Mouse (Mus musculus): ENCODE results near the gene Nadk2. TPM values are rescaled to one million over a fixed set of nuclear protein-coding genes. Genes with fewer than 3 reads are reported as not detected.

The Nadk2 gene
- 28.4 and 34.4 TPM in 2 replicates for polyA plus RNA-seq (2015; fragmentation: Nextera tagmentation; extraction: Ambion mirVana)

- H3K9me3 ChIP-seq, result no peaks in the 10 kb centered on the region
- H3K36me3 ChIP-seq, result no peaks in the 10 kb centered on the region
- peak; percentile 99 for ATAC-seq (ENCODE audit: low read depth)
- H3K4me3 ChIP-seq, result peak within 1 kb of the TSS; percentile 92
- H3K27me3 ChIP-seq, result no peaks in the 10 kb centered on the region
- peaks cover 43% of the 10 kb centered on the region for H3K4me1 ChIP-seq (replicated peaks)
- peak within 1 kb of the TSS; percentile 72 for H3K4me2 ChIP-seq
- peak within 1 kb of the TSS; percentile 91 for H3K9ac ChIP-seq
- under 1% methylated on average over 28 of the region's 54 CpGs for WGBS
- H3K27ac ChIP-seq (replicated peaks), result peak within 1 kb of the TSS; percentile 92
These were observed at the start of gene Nadk2 for GRCm38 (mm10) chr15:9070912-9071555. Gene Nadk2 (plus strand): TSS chr15:9071260.

GRCm38 (mm10) chr15:9055704-9056103, 15.4 kb upstream of the Nadk2 start:
- Histone ChIP-seq H3K9me3 (no peaks in the 10 kb centered on the region), H3K4me3 (no peak overlapping the region)
- no peak for ATAC-seq (ENCODE audit: low read depth)

GRCm38 (mm10) chr15:9059856-9060255, 11.2 kb upstream of the Nadk2 start:
- 84% methylated on average over 2 of the region's 2 CpGs for WGBS
- Histone ChIP-seq H3K4me1 (replicated peaks) (0 out of 2 replicates have a peak, but pooled peaks cover 4% of the 10 kb centered on the region), H3K27ac (replicated peaks) (no peak overlapping the region), H3K9ac (no peak overlapping the region), H3K9me3 (no peaks in the 10 kb centered on the region), H3K4me3 (no peak overlapping the region), H3K27me3 (no peaks in the 10 kb centered on the region), H3K36me3 (no peaks in the 10 kb centered on the region), H3K4me2 (no peak overlapping the region)
- ATAC-seq (ENCODE audit: low read depth), result no peak

More at GRCm38 (mm10) chr15:9055704-9056103, 15.4 kb upstream of the Nadk2 start:
- H3K4me1 ChIP-seq (replicated peaks), result no peaks in the 10 kb centered on the region
- no peak overlapping the region for H3K27ac ChIP-seq (replicated peaks)
- no peak overlapping the region for H3K9ac ChIP-seq
- H3K27me3 ChIP-seq, result no peaks in the 10 kb centered on the region
- no peak overlapping the region for H3K4me2 ChIP-seq
- no peaks in the 10 kb centered on the region for H3K36me3 ChIP-seq

- Histone ChIP-seq H3K4me2 (no peak overlapping the region), H3K27ac (replicated peaks) (no peak overlapping the region), H3K4me1 (replicated peaks) (0 out of 2 replicates have a peak, but pooled peaks cover 4% of the 10 kb centered on the region), H3K9ac (no peak overlapping the region), H3K9me3 (no peaks in the 10 kb centered on the region), H3K27me3 (no peaks in the 10 kb centered on the region), H3K4me3 (no peak overlapping the region), H3K36me3 (no peaks in the 10 kb centered on the region)
- peak; percentile 63 for ATAC-seq (ENCODE audit: low read depth)
- WGBS, result 52% methylated on average over 7 of the region's 7 CpGs
These were observed 9.7 kb upstream of the Nadk2 start for GRCm38 (mm10) chr15:9061150-9061882.

GRCm38 (mm10) chr15:9068881-9069280, 2.2 kb upstream of the Nadk2 start:
- WGBS, result 91% methylated on average over 4 of the region's 4 CpGs
- Histone ChIP-seq H3K36me3 (no peaks in the 10 kb centered on the region), H3K27ac (replicated peaks) (no peak overlapping the region), H3K9me3 (no peaks in the 10 kb centered on the region), H3K4me3 (no peak overlapping the region), H3K4me2 (no peak overlapping the region), H3K9ac (no peak overlapping the region), H3K4me1 (replicated peaks) (peaks cover 26% of the 10 kb centered on the region), H3K27me3 (no peaks in the 10 kb centered on the region)
- ATAC-seq (ENCODE audit: low read depth), result no peak

- peaks cover 39% of the 10 kb centered on the region for H3K4me1 ChIP-seq (replicated peaks)
- ATAC-seq (ENCODE audit: low read depth), result peak; percentile 16
- WGBS, result 3% methylated on average over 3 of the region's 3 CpGs
These were observed 707 bp upstream of the Nadk2 start for GRCm38 (mm10) chr15:9070353-9070752.

GRCm38 (mm10) chr15:9071556-9072544, 790 bp downstream of the Nadk2 start:
- ATAC-seq (ENCODE audit: low read depth), result peak; percentile 68
- H3K27ac ChIP-seq (replicated peaks), result peak overlapping the region; percentile 92
- peak overlapping the region; percentile 91 for H3K9ac ChIP-seq
- H3K4me2 ChIP-seq, result peak overlapping the region; percentile 66
- H3K9me3 ChIP-seq, result no peaks in the 10 kb centered on the region
- H3K36me3 ChIP-seq, result no peaks in the 10 kb centered on the region
- H3K4me3 ChIP-seq, result peak overlapping the region; percentile 92
- no peaks in the 10 kb centered on the region for H3K27me3 ChIP-seq
- WGBS, result 1% methylated on average over 62 of the region's 66 CpGs
- H3K4me1 ChIP-seq (replicated peaks), result peaks cover 43% of the 10 kb centered on the region

More at GRCm38 (mm10) chr15:9070353-9070752, 707 bp upstream of the Nadk2 start:
- Histone ChIP-seq H3K4me2 (peak overlapping the region; percentile 72), H3K4me3 (peak overlapping the region; percentile 92), H3K9me3 (no peaks in the 10 kb centered on the region), H3K27ac (replicated peaks) (peak overlapping the region; percentile 92), H3K9ac (peak overlapping the region; percentile 91), H3K27me3 (no peaks in the 10 kb centered on the region), H3K36me3 (no peaks in the 10 kb centered on the region)

- Histone ChIP-seq H3K9me3 (no peaks in the 10 kb centered on the region), H3K4me2 (peak overlapping the region; percentile 66), H3K36me3 (no peaks in the 10 kb centered on the region), H3K27ac (replicated peaks) (no peak overlapping the region), H3K4me1 (replicated peaks) (peaks cover 47% of the 10 kb centered on the region), H3K4me3 (peak overlapping the region; percentile 92), H3K9ac (peak overlapping the region; percentile 91), H3K27me3 (no peaks in the 10 kb centered on the region)
- no peak for ATAC-seq (ENCODE audit: low read depth)
- WGBS, result 43% methylated on average over 5 of the region's 5 CpGs
These were observed 1.6 kb downstream of the Nadk2 start for GRCm38 (mm10) chr15:9072630-9073029.

GRCm38 (mm10) chr15:9073067-9073608, 2.1 kb downstream of the Nadk2 start:
- peaks cover 47% of the 10 kb centered on the region for H3K4me1 ChIP-seq (replicated peaks)
- no peaks in the 10 kb centered on the region for H3K9me3 ChIP-seq
- peak overlapping the region; percentile 91; the same call in 1 of the 2 replicates for H3K9ac ChIP-seq
- H3K4me3 ChIP-seq, result peak overlapping the region; percentile 92
- ATAC-seq (ENCODE audit: low read depth), result no peak
- H3K27ac ChIP-seq (replicated peaks), result no peak overlapping the region
- H3K27me3 ChIP-seq, result no peaks in the 10 kb centered on the region
- 58% methylated on average over 12 of the region's 12 CpGs for WGBS
- no peaks in the 10 kb centered on the region for H3K36me3 ChIP-seq
- peak overlapping the region; percentile 66 for H3K4me2 ChIP-seq

GRCm38 (mm10) chr15:9073684-9074083, 2.6 kb downstream of the Nadk2 start:
- no peaks in the 10 kb centered on the region for H3K9me3 ChIP-seq
- H3K4me3 ChIP-seq, result peak overlapping the region; percentile 92
- H3K9ac ChIP-seq, result 0 out of 2 replicates have a peak overlapping the region, but pooled peaks have one; percentile 34
- no peaks in the 10 kb centered on the region for H3K36me3 ChIP-seq
- ATAC-seq (ENCODE audit: low read depth), result no peak
- H3K4me2 ChIP-seq, result peak overlapping the region; percentile 66
- no peak overlapping the region for H3K27ac ChIP-seq (replicated peaks)
- 86% methylated on average over 5 of the region's 5 CpGs for WGBS
- peaks cover 47% of the 10 kb centered on the region for H3K4me1 ChIP-seq (replicated peaks)
- H3K27me3 ChIP-seq, result no peaks in the 10 kb centered on the region

GRCm38 (mm10) chr15:9074139-9074538, 3.1 kb downstream of the Nadk2 start:
- Histone ChIP-seq H3K4me1 (replicated peaks) (peaks cover 47% of the 10 kb centered on the region), H3K27me3 (no peaks in the 10 kb centered on the region), H3K4me2 (peak overlapping the region; percentile 66; the same call in 1 of the 2 replicates), H3K27ac (replicated peaks) (no peak overlapping the region), H3K9me3 (no peaks in the 10 kb centered on the region), H3K36me3 (no peaks in the 10 kb centered on the region), H3K9ac (no peak overlapping the region), H3K4me3 (no peak overlapping the region)
- no peak for ATAC-seq (ENCODE audit: low read depth)
- WGBS, result 28% methylated on average over 2 of the region's 2 CpGs
